Mouse (Mus musculus): ENCODE data around the gene Barhl2. TPM values are rescaled to one million over a fixed set of nuclear protein-coding genes. Genes with fewer than 3 reads are reported as not detected.

Barhl2 gene
- polyA plus RNA-seq, 1 experiment from 2014 or later: not detected

- peak overlapping the region; percentile 60 for H3K4me3 ChIP-seq (ENCODE audit: low read length)
- peaks cover 14% of the 10 kb centered on the region for H3K4me1 ChIP-seq (ENCODE audit: control insufficient read depth, insufficient read depth, low read length)
- WGBS: 1% methylated on average over 63 of the region's 63 CpGs
- no peaks in the 10 kb centered on the region for H3K9me3 ChIP-seq (replicated peaks; ENCODE audit: control insufficient read depth, low read length)
- no peaks in the 10 kb centered on the region for H3K36me3 ChIP-seq (ENCODE audit: control insufficient read depth, insufficient read depth)
- no peak for ATAC-seq (replicated peaks; ENCODE audit: extremely low read depth, insufficient read depth, low FRiP score)
- peaks cover 87% of the 10 kb centered on the region for H3K27me3 ChIP-seq (ENCODE audit: control insufficient read depth, insufficient read depth, low read length)
- H3K4me2 ChIP-seq (ENCODE audit: low read depth, low read length): peak overlapping the region; percentile 88; the same call in 1 of the 2 replicates
- H3K27ac ChIP-seq (ENCODE audit: low read length): no peak overlapping the region
- no peak overlapping the region for H3K9ac ChIP-seq (ENCODE audit: low read length)
These were observed 648 bp downstream of the Barhl2 start for GRCm38 (mm10) chr5:106457111-106457925.

- Histone ChIP-seq H3K9me3 (replicated peaks; ENCODE audit: control insufficient read depth, low read length) (no peaks in the 10 kb centered on the region), H3K27ac (ENCODE audit: low read length) (no peak overlapping the region), H3K27me3 (ENCODE audit: control insufficient read depth, insufficient read depth, low read length) (peaks cover 85% of the 10 kb centered on the region), H3K36me3 (ENCODE audit: control insufficient read depth, insufficient read depth) (no peaks in the 10 kb centered on the region), H3K9ac (ENCODE audit: low read length) (no peak overlapping the region), H3K4me1 (ENCODE audit: control insufficient read depth, insufficient read depth, low read length) (peaks cover 14% of the 10 kb centered on the region), H3K4me2 (ENCODE audit: low read depth, low read length) (no peak overlapping the region), H3K4me3 (ENCODE audit: low read length) (no peak overlapping the region)
- no peak for ATAC-seq (replicated peaks; ENCODE audit: extremely low read depth, insufficient read depth, low FRiP score)
- WGBS: 5% methylated on average over 7 of the region's 7 CpGs
These were observed 2.0 kb downstream of the Barhl2 start for GRCm38 (mm10) chr5:106455984-106456383.

- Histone ChIP-seq H3K27me3 (ENCODE audit: control insufficient read depth, insufficient read depth, low read length) (peaks cover 85% of the 10 kb centered on the region), H3K36me3 (ENCODE audit: control insufficient read depth, insufficient read depth) (no peaks in the 10 kb centered on the region), H3K4me2 (ENCODE audit: low read depth, low read length) (no peak overlapping the region), H3K4me1 (ENCODE audit: control insufficient read depth, insufficient read depth, low read length) (peaks cover 14% of the 10 kb centered on the region), H3K9ac (ENCODE audit: low read length) (no peak overlapping the region), H3K9me3 (replicated peaks; ENCODE audit: control insufficient read depth, low read length) (no peaks in the 10 kb centered on the region), H3K27ac (ENCODE audit: low read length) (no peak overlapping the region), H3K4me3 (ENCODE audit: low read length) (no peak overlapping the region)
- ATAC-seq (replicated peaks; ENCODE audit: extremely low read depth, insufficient read depth, low FRiP score): no peak
- 4% methylated on average over 17 of the region's 17 CpGs for WGBS
These were observed 2.7 kb downstream of the Barhl2 start for GRCm38 (mm10) chr5:106455106-106455920.

GRCm38 (mm10) chr5:106454411-106455105, 3.4 kb downstream of the Barhl2 start:
- no peak for ATAC-seq (replicated peaks; ENCODE audit: extremely low read depth, insufficient read depth, low FRiP score)

GRCm38 (mm10) chr5:106453886-106454321, 4.1 kb downstream of the Barhl2 start:
- H3K27ac ChIP-seq (ENCODE audit: low read length): no peak overlapping the region
- H3K4me3 ChIP-seq (ENCODE audit: low read length): no peak overlapping the region
- no peaks in the 10 kb centered on the region for H3K9me3 ChIP-seq (replicated peaks; ENCODE audit: control insufficient read depth, low read length)
- 2% methylated on average over 13 of the region's 13 CpGs for WGBS
- peaks cover 11% of the 10 kb centered on the region for H3K4me1 ChIP-seq (ENCODE audit: control insufficient read depth, insufficient read depth, low read length)
- H3K4me2 ChIP-seq (ENCODE audit: low read depth, low read length): no peak overlapping the region
- H3K36me3 ChIP-seq (ENCODE audit: control insufficient read depth, insufficient read depth): no peaks in the 10 kb centered on the region
- peaks cover 87% of the 10 kb centered on the region for H3K27me3 ChIP-seq (ENCODE audit: control insufficient read depth, insufficient read depth, low read length)
- H3K9ac ChIP-seq (ENCODE audit: low read length): no peak overlapping the region
- ATAC-seq (replicated peaks; ENCODE audit: extremely low read depth, insufficient read depth, low FRiP score): no peak

More at GRCm38 (mm10) chr5:106454411-106455105, 3.4 kb downstream of the Barhl2 start:
- Histone ChIP-seq H3K4me1 (ENCODE audit: control insufficient read depth, insufficient read depth, low read length) (peaks cover 14% of the 10 kb centered on the region), H3K9me3 (replicated peaks; ENCODE audit: control insufficient read depth, low read length) (no peaks in the 10 kb centered on the region), H3K27me3 (ENCODE audit: control insufficient read depth, insufficient read depth, low read length) (peaks cover 87% of the 10 kb centered on the region), H3K9ac (ENCODE audit: low read length) (no peak overlapping the region), H3K4me3 (ENCODE audit: low read length) (no peak overlapping the region), H3K27ac (ENCODE audit: low read length) (no peak overlapping the region), H3K36me3 (ENCODE audit: control insufficient read depth, insufficient read depth) (no peaks in the 10 kb centered on the region), H3K4me2 (ENCODE audit: low read depth, low read length) (no peak overlapping the region)
- 1% methylated on average over 9 of the region's 9 CpGs for WGBS

- Histone ChIP-seq H3K27me3 (ENCODE audit: control insufficient read depth, insufficient read depth, low read length) (peaks cover 87% of the 10 kb centered on the region), H3K4me2 (ENCODE audit: low read depth, low read length) (no peak overlapping the region), H3K9me3 (replicated peaks; ENCODE audit: control insufficient read depth, low read length) (no peaks in the 10 kb centered on the region), H3K4me1 (ENCODE audit: control insufficient read depth, insufficient read depth, low read length) (peaks cover 6% of the 10 kb centered on the region), H3K4me3 (ENCODE audit: low read length) (no peak overlapping the region), H3K36me3 (ENCODE audit: control insufficient read depth, insufficient read depth) (no peaks in the 10 kb centered on the region), H3K9ac (ENCODE audit: low read length) (no peak overlapping the region), H3K27ac (ENCODE audit: low read length) (no peak overlapping the region)
- peak; percentile 30; the same call in 1 of the 2 replicates for ATAC-seq (replicated peaks; ENCODE audit: extremely low read depth, insufficient read depth, low FRiP score)
- WGBS: under 1% methylated on average over 45 of the region's 45 CpGs
These were observed 4.6 kb downstream of the Barhl2 start for GRCm38 (mm10) chr5:106453181-106453885.

GRCm38 (mm10) chr5:106452686-106453085, 5.3 kb downstream of the Barhl2 start:
- Histone ChIP-seq H3K27me3 (ENCODE audit: control insufficient read depth, insufficient read depth, low read length) (peaks cover 88% of the 10 kb centered on the region), H3K9ac (ENCODE audit: low read length) (no peak overlapping the region), H3K9me3 (replicated peaks; ENCODE audit: control insufficient read depth, low read length) (no peaks in the 10 kb centered on the region), H3K36me3 (ENCODE audit: control insufficient read depth, insufficient read depth) (no peaks in the 10 kb centered on the region), H3K27ac (ENCODE audit: low read length) (no peak overlapping the region), H3K4me1 (ENCODE audit: control insufficient read depth, insufficient read depth, low read length) (peaks cover 3% of the 10 kb centered on the region; the same call in 1 of the 2 replicates), H3K4me2 (ENCODE audit: low read depth, low read length) (no peak overlapping the region), H3K4me3 (ENCODE audit: low read length) (no peak overlapping the region)
- 14% methylated on average over 4 of the region's 4 CpGs for WGBS
- no peak for ATAC-seq (replicated peaks; ENCODE audit: extremely low read depth, insufficient read depth, low FRiP score)

- peaks cover 92% of the 10 kb centered on the region for H3K27me3 ChIP-seq (ENCODE audit: control insufficient read depth, insufficient read depth, low read length)
- H3K4me3 ChIP-seq (ENCODE audit: low read length): peak overlapping the region; percentile 19; the same call in 1 of the 2 replicates
- no peaks in the 10 kb centered on the region for H3K9me3 ChIP-seq (replicated peaks; ENCODE audit: control insufficient read depth, low read length)
- no peak overlapping the region for H3K4me2 ChIP-seq (ENCODE audit: low read depth, low read length)
- 2% methylated on average over 32 of the region's 32 CpGs for WGBS
- H3K9ac ChIP-seq (ENCODE audit: low read length): no peak overlapping the region
- ATAC-seq (replicated peaks; ENCODE audit: extremely low read depth, insufficient read depth, low FRiP score): no peak
- peaks cover 3% of the 10 kb centered on the region; the same call in 1 of the 2 replicates for H3K4me1 ChIP-seq (ENCODE audit: control insufficient read depth, insufficient read depth, low read length)
- H3K36me3 ChIP-seq (ENCODE audit: control insufficient read depth, insufficient read depth): no peaks in the 10 kb centered on the region
- H3K27ac ChIP-seq (ENCODE audit: low read length): no peak overlapping the region
These were observed 6.1 kb downstream of the Barhl2 start for GRCm38 (mm10) chr5:106451681-106452440.
